Mouse (Mus musculus) limb, embryonic 12.5 days (tissue): ENCODE results near the gene Tmc7. TPM values are rescaled to one million over a fixed set of nuclear protein-coding genes. Genes with fewer than 3 reads are reported as not detected.

Experiments used
- ATAC-seq: fragments of 200-750 bp; cut with Nextera tagmentation; 2 replicates; pipeline ENCODE4 v1.8.0; 2017; ENCODE audit warnings: low read depth, moderate TSS enrichment; ENCODE audit not compliant: insufficient number of reproducible peaks, insufficient read depth, low FRiP score, low TSS enrichment
- H3K27ac ChIP-seq: fragments of 300-500 bp; sonication (generic); 2 replicates; pipeline ENCODE4 v1.5.1; 2016; ENCODE audit warnings: mild to moderate bottlenecking, moderate library complexity
- H3K27me3 ChIP-seq: fragments of 300-500 bp; sonication (generic); 2 replicates; pipeline ENCODE4 v1.6.1; 2016; ENCODE audit warnings: mild to moderate bottlenecking, moderate library complexity
- H3K36me3 ChIP-seq: fragments of 300-500 bp; sonication (generic); 2 replicates; pipeline ENCODE4 v1.6.1; 2016; ENCODE audit warnings: mild to moderate bottlenecking, moderate library complexity
- H3K4me1 ChIP-seq: fragments of 300-500 bp; sonication (generic); replicated peaks from 2 replicates; pipeline ENCODE4 v1.6.1; 2016
- H3K4me2 ChIP-seq: fragments of 300-500 bp; sonication (generic); 2 replicates; pipeline ENCODE4 v1.6.1; 2016; ENCODE audit warnings: mild to moderate bottlenecking, moderate library complexity
- H3K4me3 ChIP-seq: fragments of 300-500 bp; sonication (generic); replicated peaks from 2 replicates; pipeline ENCODE4 v1.5.1; 2016; ENCODE audit warnings: mild to moderate bottlenecking
- H3K9ac ChIP-seq: fragments of 300-500 bp; sonication (generic); replicated peaks from 2 replicates; pipeline ENCODE4 v1.6.1; 2016; ENCODE audit warnings: mild to moderate bottlenecking, moderate library complexity
- H3K9me3 ChIP-seq: fragments of 300-500 bp; sonication (generic); 2 replicates; pipeline ENCODE4 v1.6.1; 2016; ENCODE audit warnings: mild to moderate bottlenecking, moderate library complexity
- WGBS: fragments of 180-500 bp; shearing (Covaris S2); methylation state at CpG from one replicate; pipeline ENCODE4 v1.1.7; 2016; 5-methylcytosine and 5-hydroxymethylcytosine counted together
- polyA plus RNA-seq: library from polyadenylated mRNA; unstranded; fragments of >200 nt; fragmentation: Nextera tagmentation; extraction: Ambion mirVana; gene quantifications from 2 replicates; pipeline ENCODE4 v1.2.1, GENCODE M21; 2016

Gene Tmc7
- polyA plus RNA-seq, 1 experiment from 2014 or later, result 4.0 TPM

DNA sequence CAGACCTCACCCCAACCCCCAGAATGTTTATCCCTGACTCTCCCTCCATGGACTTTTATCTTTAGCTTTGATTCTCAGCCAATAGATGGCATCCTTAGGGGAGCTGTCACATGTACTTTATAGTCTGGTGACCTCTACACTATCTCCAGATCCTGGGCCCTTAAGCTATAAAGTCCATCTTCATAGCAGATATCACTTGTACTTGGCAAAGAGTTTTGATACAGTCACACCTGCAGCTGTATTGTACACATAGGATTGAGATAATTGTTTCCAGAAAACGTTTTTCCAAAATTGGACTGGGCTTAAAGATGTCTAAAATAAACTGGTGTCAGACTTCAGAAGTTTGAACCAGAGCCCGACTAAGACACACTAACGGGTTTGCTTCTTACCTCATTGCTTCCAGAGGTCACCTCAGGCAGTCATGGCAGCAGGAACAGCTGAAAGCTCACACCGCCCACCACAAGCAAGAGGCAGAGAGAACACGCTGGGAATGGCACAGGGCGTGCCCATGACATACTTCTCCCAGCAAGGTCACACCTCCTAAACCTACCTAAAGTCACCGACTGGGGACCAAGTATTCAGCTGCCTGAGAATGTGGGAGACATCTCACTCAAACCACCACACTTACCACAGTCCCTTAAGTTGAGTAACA lies 84.6 kb downstream of the Tmc7 start:
- Histone ChIP-seq H3K4me3 (no peak overlapping the region), H3K27me3 (no peaks in the 10 kb centered on the region), H3K4me2 (no peak overlapping the region), H3K9ac (no peak overlapping the region), H3K36me3 (no peaks in the 10 kb centered on the region), H3K9me3 (peaks cover 7% of the 10 kb centered on the region; the same call in 1 of the 2 replicates), H3K4me1 (no peaks in the 10 kb centered on the region), H3K27ac (no peak overlapping the region)
- no peak for ATAC-seq
- 53% methylated on average over 7 of the region's 7 CpGs for WGBS

GRCm38 (mm10) chr7:118498984-118499783 lies 85.4 kb downstream of the Tmc7 start:
- 80% methylated on average over 12 of the region's 12 CpGs for WGBS

GRCm38 (mm10) chr7:118494892-118495579 lies 89.5 kb downstream of the Tmc7 start:
- H3K4me1 ChIP-seq, result peaks cover 18% of the 10 kb centered on the region
- ATAC-seq, result no peak
- H3K9ac ChIP-seq, result no peak overlapping the region
- WGBS, result 78% methylated on average over 4 of the region's 4 CpGs
- H3K36me3 ChIP-seq, result peaks cover 6% of the 10 kb centered on the region
- H3K4me2 ChIP-seq, result no peak overlapping the region
- H3K27ac ChIP-seq, result no peak overlapping the region
- peaks cover 7% of the 10 kb centered on the region; the same call in 1 of the 2 replicates for H3K9me3 ChIP-seq
- no peak overlapping the region for H3K4me3 ChIP-seq
- peaks cover 14% of the 10 kb centered on the region for H3K27me3 ChIP-seq

More at GRCm38 (mm10) chr7:118498984-118499783, 85.4 kb downstream of the Tmc7 start:
- ATAC-seq, result no peak
- peaks cover 7% of the 10 kb centered on the region; the same call in 1 of the 2 replicates for H3K9me3 ChIP-seq
- H3K4me1 ChIP-seq, result no peaks in the 10 kb centered on the region
- no peaks in the 10 kb centered on the region for H3K27me3 ChIP-seq
- no peak overlapping the region for H3K9ac ChIP-seq
- no peaks in the 10 kb centered on the region for H3K36me3 ChIP-seq
- no peak overlapping the region for H3K27ac ChIP-seq
- no peak overlapping the region for H3K4me3 ChIP-seq
- H3K4me2 ChIP-seq, result no peak overlapping the region

DNA sequence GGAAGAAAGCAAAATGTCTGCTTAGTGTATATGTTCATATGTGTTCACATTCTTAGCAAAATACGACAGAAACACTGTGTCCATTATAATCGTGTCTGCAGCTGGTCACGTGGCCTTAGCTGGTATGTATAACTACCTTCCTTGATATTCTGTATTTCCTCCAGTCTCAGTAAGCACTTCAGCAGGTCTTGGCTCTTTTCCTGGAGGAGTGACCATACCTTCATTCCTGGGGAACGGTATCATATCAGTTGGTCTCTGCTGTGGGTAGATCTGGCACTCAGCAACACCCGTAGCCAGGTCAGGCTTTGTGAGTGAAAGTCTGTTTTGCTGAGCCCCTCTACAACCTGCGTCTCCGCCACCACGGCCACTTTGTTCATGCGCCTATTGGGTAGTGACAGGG lies 90.6 kb downstream of the Tmc7 start:
- ATAC-seq, result no peak
- peaks cover 21% of the 10 kb centered on the region for H3K27me3 ChIP-seq

DNA sequence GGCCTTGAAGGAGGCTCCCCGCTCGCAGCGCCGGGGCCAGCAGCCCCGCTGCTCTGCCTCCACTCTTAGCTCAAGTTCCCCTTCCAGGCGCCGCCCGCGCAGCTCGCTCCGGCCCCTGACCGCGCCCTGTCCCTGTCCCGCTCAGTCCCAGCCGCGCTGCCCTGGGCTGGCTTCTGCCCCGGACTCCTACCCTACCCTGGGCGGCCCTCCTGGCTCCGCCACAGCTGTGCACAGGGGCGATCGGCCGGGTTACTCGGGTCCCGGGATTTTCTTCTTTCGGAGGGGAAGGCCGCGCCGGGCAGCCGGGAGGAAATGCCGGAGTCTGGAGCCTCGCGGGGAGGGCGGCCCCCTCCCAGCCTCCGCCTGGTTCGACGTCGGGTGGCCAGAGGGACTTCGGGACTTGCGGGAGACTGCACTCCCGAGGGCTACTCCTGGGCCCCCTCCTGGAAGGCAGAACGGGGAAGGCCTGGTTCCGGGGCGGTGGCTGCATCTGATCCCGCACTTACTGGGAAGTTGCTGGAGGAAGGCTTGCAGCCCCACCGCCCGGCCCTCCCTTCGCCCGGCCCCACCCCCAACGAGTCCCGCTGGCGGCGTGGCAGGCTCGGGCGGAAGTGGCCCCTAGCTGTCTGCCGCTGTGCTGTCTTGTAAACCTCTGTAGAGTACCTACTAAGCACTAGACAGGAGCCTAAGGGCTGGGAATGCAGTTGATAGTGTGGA lies 92.9 kb downstream of the Tmc7 start, which contains the start of gene Itpripl2:
TSS of gene Itpripl2 (minus strand) at position 545 of the 717 bp plus-strand sequence.
- H3K27me3 ChIP-seq, result peaks cover 25% of the 10 kb centered on the region
- H3K27ac ChIP-seq, result peak within 1 kb of the TSS; percentile 84
- H3K4me1 ChIP-seq, result peaks cover 43% of the 10 kb centered on the region
- WGBS, result under 1% methylated on average over 55 of the region's 55 CpGs
- peak within 1 kb of the TSS; percentile 87 for H3K4me2 ChIP-seq
- no peaks in the 10 kb centered on the region for H3K9me3 ChIP-seq
- H3K9ac ChIP-seq, result peak within 1 kb of the TSS; percentile 90
- peak; percentile 82 for ATAC-seq
- H3K4me3 ChIP-seq, result peak within 1 kb of the TSS; percentile 75
- peaks cover 16% of the 10 kb centered on the region for H3K36me3 ChIP-seq

More for the DNA sequence above, 90.6 kb downstream of the Tmc7 start:
- Histone ChIP-seq H3K9me3 (peaks cover 7% of the 10 kb centered on the region; the same call in 1 of the 2 replicates), H3K4me3 (no peak overlapping the region), H3K36me3 (peaks cover 15% of the 10 kb centered on the region), H3K9ac (no peak overlapping the region), H3K4me1 (peaks cover 29% of the 10 kb centered on the region), H3K27ac (no peak overlapping the region), H3K4me2 (no peak overlapping the region)
- WGBS, result 89% methylated on average over 9 of the region's 9 CpGs

DNA sequence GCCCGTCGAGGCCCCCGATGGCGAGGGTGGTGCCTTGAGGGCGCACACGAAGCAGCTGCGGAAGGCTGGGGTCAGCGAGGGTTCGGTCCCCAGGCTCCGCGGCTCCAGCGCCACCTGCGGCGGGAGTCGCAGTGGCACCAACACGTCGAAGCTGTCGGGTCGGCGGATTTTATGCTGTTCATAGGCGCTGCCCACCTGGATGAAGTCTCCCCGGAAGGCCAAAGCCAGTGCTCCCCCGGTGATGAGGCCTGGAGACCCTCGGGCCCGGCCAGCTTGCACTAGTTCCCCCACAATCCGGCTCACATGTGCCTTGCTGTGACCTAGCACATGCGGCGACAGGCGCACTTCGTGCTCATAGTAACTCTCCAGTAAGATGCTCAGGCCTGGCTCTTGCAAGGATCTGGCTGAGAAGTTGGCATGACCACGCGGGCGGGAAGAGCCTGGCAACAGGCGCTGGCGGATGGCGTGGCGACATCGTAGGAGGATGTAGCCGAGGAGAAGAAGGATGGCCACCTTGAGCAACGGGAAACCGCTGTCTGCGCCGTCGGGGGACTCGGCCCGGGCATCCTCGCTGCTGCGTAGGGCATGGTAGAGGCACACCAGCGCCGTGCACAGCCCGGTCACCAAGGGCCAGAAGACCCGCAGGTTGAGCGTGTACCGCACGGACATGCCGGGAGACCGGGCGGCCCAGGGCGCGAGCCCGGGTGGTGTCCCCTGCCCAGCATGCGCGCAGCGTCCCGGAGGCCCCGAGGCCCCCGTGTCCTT lies 93.7 kb downstream of the Tmc7 start:
- Histone ChIP-seq H3K9ac (peak overlapping the region; percentile 90), H3K4me2 (peak overlapping the region; percentile 87), H3K4me3 (peak overlapping the region; percentile 75), H3K36me3 (peaks cover 16% of the 10 kb centered on the region), H3K27me3 (peaks cover 25% of the 10 kb centered on the region), H3K27ac (peak overlapping the region; percentile 84), H3K9me3 (no peaks in the 10 kb centered on the region), H3K4me1 (peaks cover 43% of the 10 kb centered on the region)
- peak; percentile 8; the same call in 1 of the 2 replicates for ATAC-seq
- WGBS, result 3% methylated on average over 67 of the region's 67 CpGs

DNA sequence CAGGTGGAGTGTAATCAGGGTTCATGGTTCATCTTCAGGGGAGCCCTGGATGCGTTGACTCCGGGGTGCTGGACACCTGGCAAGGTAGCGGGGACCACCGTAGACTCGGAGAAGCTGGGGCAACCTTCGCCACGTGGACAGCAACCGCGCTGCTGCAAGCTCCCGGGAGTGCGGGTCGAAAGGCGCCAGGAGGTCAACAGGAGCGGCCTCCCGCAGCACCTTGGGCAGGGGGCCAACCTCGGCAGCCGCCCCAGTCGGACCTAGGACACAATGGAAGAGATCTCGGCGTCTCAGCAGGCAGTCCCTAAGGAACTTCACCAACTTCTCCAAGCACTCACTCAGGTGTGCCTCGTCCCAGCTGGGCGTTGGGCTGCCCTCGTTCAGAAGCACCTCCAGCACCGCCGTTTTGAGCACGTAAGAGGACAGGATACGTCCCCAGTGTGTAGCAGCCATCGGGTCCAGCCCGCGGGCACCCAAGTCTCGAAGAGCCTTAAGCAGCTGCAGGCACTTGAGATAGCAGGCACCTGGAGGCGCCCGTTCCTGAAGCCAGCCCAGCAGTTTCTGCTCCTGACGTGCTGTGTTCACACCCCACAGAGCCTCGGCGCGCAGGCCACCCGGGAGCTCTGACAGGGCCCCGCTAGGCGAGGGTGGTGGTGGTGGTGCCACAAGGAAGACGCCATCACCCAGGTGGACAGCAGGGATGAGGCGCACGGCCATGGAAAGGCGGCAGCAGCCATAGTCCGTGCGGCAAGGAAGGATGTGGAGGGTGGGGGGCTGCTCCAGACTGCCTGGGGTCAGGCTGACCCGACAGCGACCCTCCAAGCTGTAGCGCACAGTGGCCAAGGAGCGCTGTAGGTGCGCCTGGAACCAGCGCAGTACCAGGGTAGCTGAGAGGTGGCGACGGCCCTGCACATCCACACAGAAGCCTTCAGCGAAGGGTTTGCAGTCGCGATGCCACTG lies 94.5 kb downstream of the Tmc7 start:
- Histone ChIP-seq H3K27ac (no peak overlapping the region), H3K9me3 (no peaks in the 10 kb centered on the region), H3K36me3 (peaks cover 16% of the 10 kb centered on the region), H3K4me3 (peak overlapping the region; percentile 75), H3K27me3 (peaks cover 25% of the 10 kb centered on the region), H3K4me2 (peak overlapping the region; percentile 87), H3K9ac (no peak overlapping the region; the same call in 1 of the 2 replicates), H3K4me1 (peaks cover 43% of the 10 kb centered on the region)
- WGBS, result 23% methylated on average over 57 of the region's 57 CpGs
- ATAC-seq, result no peak

DNA sequence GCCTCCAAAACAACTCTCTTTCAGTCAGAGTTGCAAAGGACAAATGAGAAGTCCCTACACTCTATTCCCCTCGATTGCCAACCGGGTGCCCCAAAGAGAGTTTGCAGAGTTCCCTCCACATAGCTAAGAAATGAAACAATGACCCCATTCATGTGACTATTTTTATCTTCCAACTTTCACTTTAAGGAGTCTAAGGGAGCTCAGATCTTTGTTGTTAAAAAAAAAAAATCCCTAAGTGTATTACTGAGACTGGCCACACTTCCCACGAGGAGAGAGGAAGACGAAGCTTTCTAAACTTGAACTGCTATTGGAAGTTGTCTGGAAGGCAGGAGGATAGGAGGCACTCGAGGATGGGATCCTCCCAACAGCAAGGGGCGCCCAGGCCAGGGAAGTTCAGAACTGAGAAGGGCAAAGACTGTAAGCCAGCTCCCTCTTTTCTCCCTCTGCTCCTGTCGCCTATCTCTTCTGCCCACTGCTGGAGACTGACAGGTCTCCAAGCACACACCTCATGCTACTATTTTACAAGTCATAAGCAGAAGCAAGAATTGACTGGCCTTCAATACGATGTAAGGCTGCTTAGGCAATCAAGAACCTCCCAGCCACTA lies 96.4 kb downstream of the Tmc7 start:
- Histone ChIP-seq H3K27me3 (peaks cover 25% of the 10 kb centered on the region), H3K4me2 (peak overlapping the region; percentile 87), H3K4me3 (no peak overlapping the region), H3K4me1 (peaks cover 43% of the 10 kb centered on the region), H3K27ac (no peak overlapping the region), H3K9me3 (no peaks in the 10 kb centered on the region), H3K36me3 (peaks cover 19% of the 10 kb centered on the region), H3K9ac (no peak overlapping the region)
- ATAC-seq, result no peak
- 33% methylated on average over 8 of the region's 8 CpGs for WGBS

- 61% methylated on average over 5 of the region's 5 CpGs for WGBS
- no peaks in the 10 kb centered on the region for H3K9me3 ChIP-seq
- peaks cover 39% of the 10 kb centered on the region for H3K4me1 ChIP-seq
- no peak overlapping the region for H3K4me3 ChIP-seq
- peaks cover 25% of the 10 kb centered on the region for H3K27me3 ChIP-seq
- H3K27ac ChIP-seq, result no peak overlapping the region
- H3K36me3 ChIP-seq, result peaks cover 19% of the 10 kb centered on the region
- no peak overlapping the region for H3K4me2 ChIP-seq
- ATAC-seq, result no peak
- H3K9ac ChIP-seq, result no peak overlapping the region
These were observed 97.6 kb downstream of the Tmc7 start for GRCm38 (mm10) chr7:118486917-118487316.
